Mouse (Mus musculus): ENCODE data around the gene Ift43.

Ift43 gene

DNA sequence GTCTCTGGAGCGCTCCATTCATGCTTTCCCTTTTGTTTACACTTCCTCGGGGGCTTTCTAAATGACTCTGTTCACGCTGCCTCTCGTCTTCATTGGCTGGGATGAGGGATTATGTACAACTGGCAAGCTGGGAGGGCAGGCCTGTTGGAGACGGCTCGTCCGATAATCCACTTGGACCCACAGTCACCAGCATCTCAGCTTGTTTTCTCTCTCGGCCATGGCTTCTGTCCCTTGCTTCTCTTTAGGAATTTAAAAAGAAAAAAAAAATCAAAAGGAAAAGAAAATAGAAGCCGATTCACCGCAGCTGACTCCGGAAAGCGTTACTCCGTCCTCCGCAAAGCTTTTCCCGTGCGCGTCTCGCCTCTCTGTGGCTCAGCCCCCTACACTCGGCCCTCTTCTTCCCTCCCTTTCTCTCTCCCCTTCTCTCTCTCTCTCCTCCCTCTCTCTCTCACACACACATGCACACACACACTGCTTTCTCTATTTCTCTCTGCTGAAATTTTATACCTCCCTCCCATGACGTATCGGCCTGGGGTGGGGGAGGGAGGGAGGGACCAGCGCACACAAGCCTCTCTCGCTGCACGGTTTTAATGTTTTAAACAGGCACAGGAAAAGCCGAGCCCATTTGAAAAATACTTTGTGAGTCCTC, 3.7 kb upstream of the Ift43 start, which contains the start of gene Tgfb3:
Gene Tgfb3, minus strand, starts transcription at position 489 of the 649 bp plus-strand sequence.
- peak; percentile 61 to 65 for DNase-seq

DNA sequence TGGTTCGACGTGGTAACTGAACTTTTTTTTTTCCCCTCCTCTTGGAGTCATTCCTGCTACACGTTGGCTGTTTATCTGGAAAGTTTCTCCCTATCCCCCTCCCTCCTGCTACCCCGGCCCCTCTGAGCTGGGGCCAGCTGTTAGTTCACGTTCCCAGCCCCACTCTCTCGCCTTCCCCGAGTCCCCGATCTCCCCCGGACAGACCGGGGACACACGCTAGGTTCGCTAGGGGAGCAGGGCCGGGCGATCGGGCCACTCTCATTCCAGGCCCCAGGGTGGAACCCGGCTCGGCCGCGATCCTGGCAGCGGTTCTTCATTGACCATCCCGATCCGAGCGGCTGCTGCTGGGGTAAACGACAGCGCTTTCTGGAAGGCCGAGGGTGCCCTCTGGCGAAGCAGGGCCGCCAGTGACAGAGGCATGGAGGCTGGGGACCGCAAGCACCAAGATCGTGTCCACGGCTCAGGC, 3.1 kb upstream of the Ift43 start:
- DNase-seq = peak; percentile 96

DNA sequence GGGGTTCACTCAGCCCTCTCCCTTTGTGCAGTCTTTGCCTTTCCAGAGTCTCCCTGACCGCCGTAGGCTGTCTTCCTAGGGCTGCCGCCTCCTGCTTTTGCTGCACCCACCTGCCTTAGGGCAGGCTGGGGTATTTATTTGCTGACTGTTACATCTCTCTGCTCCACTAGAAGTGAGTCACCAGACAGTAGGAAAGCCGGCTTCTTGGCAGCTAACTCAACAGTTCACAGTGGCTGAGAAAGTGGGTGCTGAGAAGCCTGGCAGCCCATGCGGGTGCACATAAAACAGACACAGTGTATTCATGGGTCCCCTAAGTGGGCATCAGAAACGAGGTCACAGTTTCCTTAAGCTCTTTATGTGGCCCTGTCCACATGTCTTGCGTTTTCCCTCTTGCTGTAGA, 3.5 kb downstream of the Ift43 start:
- peak in 1 of 2 experiments; percentile 57 for DNase-seq

DNA sequence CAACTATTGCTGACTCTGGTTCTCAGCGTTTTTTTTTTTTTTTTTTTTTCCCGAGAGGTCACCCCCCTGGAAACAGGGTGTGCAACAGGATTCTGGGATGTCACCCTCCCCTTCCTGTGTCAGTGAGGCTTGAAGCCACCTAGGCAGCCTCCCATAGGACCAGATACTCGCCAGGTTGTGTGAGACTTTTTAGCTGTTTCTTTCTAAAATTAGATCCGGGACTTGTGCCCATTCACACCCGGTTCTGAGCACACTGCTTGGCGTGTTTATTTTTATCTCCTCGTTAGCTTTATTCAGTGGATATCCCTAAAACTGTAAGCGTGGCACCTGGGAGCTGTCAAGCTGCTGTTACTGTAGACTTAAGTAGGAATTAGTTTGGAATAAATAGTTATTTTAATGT, 4.2 kb downstream of the Ift43 start:
- peak in 1 of 2 experiments; percentile 46 for DNase-seq

DNA sequence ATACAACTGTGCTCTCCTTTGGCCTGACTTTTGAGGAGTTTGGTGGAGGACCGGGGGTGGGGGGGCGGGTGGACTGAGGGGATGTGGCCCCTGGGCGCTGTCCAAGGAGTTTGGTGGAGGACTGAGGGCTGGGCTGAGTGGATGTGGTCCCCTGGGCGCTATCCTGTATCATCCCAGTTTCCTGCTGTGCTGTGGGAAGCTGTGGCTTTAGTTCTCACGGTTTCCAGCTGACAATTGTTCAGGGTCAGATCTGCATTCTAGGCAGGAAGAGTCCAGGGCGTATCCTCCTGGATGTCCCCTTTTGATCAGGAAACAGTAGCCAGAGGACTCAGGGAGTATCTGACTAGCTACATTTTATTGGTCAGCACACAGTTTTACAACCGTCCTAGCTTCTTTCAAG, 5.7 kb downstream of the Ift43 start:
- DNase-seq = no peak

DNA sequence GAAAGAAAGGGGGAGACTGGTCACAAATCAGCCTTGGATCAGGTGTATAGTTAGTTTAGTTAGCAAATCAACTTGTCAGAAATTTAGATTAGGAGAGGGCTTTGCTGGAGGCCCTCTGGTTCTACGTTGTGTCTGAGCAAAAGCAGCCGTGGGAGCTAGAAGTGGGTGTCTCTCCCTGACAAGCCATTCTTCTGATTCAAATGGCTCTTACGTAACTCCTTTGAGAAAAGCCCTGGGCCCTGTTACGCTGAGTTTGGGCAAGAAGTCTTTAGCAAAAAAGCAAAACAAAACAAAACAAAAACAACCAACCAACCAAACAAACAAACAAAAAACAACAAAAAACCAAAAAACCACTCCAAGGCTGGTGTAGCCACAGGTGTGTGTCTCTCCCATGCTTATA, 8.4 kb downstream of the Ift43 start:
- no peak for DNase-seq

DNA sequence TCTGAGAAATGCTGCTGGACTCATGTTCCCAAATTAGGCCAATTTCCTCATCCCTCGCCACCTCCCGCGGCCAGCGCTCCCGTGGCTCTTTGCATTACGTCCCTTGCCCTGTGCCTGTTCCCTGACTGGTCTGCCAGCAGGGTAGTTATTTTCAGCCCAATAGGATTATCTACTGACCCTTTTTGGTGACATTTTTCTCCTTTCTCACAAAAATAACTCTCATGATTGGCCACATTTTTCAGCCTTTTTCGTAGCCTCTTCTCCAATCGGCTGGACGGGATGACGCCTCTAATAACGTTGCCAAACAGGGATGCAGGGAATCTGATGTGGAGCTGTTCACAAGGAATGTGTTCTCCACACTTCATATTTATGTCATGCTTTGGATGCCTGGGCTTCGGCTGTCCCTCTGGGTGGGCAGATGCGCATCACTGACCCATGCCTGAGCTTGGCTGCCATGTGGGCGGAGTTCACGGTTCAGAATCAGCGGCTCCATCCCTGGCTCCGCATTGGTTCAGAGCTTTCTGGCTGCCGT, 9.3 kb downstream of the Ift43 start:
- DNase-seq = peak; percentile 68 to 72

DNA sequence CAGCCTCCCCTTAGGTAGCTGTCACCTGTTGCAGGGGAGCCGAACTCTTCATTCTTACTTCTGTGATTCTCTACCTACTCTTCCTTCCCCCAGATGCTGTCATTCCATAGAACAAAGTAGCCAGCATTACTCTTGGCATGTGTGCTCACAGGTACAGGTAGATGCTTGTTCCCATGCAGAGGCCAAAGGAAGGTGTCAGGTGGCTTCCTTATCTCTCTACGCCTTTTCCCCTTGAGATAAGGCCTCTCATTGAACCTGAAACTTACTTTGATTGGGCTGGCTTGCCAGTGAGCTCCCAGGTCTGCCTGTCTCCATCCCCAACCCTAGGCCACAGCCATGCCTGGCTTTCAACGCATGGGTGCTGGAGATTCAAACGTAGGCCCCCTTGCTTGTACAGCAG, 11.7 kb downstream of the Ift43 start:
- DNase-seq = no peak

DNA sequence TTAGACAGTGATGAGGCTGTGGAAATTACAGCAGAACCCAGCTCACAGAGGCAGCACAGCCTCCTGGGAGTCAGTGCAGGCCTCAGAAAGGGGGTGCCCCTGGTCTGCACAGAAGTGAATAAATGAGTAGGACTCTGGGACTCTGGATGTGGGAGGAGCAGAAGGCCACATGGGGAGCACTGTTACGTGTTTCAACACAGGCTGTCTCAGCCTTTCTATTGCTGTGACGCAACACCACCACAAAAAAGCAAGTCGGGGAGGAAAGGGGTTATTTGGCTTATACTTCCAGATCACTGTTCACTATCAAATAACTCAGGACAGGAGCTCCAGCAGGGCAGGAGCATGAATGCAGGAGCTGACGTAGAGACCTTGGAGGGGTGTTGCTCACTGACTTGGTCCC, 13.5 kb downstream of the Ift43 start:
- no peak for DNase-seq

DNA sequence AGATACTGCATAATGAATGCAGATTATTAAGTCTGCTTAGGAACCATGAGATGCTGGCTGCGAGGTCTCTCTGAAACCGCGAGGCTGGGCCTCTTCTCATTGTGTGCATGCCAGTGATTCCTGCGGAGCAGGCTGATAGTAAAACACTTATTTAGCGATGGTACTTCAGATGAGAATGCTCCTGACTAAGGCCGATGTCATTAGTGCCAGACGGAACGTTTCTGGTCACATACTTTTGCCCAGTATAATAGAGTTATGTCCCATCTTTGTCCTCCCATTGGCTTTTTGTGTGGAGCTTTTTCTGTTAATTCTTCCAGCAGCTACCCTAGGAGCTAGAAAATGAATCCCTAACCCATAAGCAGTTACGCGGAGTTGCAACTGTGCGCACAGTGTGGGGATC, 15.4 kb downstream of the Ift43 start:
- DNase-seq = no peak

DNA sequence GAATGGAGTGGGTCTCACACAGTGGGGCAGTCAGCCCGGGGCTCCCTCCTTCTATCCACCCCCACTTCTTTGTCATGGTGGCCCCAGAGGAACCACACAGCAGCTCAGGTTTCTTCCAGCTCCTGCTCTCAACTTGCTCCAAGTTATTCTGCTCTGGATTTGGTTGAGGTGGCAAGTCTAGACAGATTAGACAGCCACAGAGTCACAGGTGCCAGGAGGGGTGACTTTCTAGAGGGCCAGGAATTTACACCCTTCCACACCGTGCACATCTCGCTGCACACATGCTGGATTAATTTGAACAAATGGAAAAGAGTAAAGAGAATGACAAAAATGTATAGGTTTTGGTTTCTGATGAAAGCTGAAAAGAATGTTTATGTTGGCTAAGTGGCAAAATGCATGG, 18.4 kb downstream of the Ift43 start:
- DNase-seq = no peak

DNA sequence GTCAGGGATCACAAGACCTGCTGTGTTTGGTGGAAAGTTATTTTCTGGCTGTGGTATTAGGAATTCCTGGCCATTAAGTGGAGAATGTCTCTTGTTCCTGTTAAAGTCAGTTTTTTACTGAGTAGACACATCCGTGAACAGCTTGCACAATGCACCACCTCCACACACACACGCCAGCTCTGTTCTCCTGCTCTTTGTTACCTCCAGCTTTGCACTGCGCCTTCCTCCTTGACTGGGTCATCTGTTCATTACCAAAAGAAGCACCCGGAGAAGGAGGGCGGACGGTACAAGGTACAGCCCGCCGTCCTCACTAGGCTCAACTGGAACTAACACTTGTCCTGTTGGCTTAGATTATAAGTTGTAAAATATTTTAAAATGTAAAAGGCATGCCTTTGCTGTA, 20.3 kb downstream of the Ift43 start:
- DNase-seq = no peak

DNA sequence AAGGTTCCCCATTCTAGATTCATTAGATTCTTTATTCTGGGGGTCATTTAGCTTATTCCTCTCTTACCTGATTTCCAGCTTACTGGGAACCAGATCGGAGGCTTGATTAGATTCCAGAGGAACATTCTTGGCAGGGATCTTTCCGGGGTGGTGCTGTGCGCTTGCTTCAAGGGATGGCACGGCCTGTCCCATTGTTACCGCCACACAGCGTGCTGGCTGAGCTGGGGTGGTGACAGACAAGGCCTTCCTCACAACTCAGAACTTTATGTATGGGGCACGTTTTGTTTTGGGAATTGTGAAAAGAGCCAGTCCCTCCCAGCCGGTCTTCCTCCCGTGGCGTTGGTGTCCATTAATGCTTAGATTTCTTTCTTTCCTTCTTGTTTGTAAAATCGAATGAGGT, 21.1 kb downstream of the Ift43 start:
- peak in 1 of 2 experiments; percentile 41 for DNase-seq

DNA sequence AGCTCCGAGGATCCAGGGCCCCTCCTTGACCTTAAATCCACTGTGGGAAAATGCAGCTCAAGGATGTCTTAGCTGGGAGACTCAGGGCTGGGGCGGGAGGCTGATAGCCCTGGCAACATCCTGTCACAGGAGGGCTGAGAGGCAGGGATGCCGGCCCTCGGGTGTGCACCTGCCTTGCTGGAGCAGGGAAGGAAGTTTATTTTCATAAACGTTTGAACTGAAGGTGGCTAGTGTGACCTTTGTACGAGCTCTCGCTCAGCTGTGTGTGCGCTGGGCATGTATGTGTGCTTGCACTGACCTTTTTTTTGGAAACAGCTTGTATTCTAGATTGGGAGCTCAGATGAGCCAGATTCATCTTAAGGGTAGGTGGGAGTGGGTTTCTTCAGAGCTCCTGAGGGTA, 21.5 kb downstream of the Ift43 start:
- DNase-seq = no peak

DNA sequence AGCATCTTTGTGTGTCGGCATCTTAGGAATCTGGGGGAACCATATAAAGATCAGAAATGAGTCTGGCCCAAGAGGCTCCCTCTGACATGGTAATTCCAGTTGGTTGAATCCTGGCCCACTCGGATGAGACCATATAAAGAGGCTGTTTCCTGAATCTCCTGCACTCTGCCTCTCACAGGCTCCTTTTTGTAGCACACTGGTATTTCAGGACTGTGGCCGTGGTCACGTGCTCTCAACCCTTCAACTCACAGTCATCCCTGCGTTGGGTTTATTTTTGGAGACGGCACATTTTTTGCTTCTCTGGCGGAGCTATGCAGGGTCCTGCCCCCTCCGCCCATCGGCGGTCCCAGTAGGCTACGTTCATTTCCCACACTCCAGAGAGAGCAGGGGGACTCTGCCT, 22.0 kb downstream of the Ift43 start:
- DNase-seq = no peak

DNA sequence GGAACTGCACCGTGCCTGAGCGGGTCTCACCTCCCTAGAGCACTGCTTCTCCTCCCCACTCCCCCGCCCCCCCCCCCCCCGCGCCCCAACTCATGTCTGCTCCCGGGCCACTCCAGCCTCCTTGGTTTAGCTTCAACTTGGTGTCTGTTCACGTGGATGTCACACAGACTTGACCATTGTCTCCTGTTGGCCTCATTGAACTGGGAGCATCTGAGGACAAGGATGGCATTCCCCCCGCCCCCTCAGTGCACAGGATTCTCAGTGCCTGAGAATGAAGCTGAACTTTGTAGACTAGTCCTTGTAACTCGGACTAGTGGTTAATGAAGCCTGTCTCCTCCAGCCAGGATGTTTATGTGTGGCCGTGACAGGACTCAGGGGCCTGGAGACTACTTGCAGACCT, 23.2 kb downstream of the Ift43 start:
- DNase-seq = no peak

DNA sequence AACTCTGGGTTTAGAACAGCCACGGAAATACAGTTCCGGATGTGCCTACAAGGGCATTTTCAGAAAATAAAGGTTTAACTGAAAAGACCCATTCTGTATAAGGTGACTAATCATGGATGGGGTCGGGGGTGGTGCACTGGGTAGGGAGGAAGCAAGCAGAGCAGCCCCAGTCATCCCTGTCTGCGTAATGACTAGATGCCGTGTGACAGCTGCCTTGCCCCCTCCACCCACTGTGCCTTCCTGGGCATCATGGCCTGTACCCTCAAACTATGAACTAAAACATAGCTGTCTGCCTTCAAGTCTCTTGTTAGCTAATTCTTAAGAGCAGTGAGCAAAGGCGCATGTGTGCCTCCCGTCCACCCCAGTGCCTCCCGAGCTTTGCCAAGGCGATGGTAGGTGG, 23.7 kb downstream of the Ift43 start:
- DNase-seq = no peak

DNA sequence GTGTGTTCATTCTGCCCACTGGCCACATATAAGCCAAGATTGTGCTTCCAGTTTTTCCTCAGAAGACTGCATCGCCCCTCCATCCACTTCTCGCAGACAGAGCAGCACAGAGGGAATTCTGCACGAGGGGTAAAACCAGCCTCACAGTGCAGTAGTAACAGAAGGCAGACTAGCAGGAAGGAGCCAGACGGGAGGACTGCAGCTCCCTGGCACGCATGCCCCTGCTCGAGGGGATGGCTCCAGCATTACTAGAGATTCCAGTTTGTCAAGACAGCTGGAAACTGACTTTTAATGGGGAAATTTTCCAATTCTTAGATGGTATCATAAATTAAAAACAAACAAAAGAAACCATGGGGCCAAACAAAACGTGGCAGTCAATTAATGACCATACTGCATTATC, 25.3 kb downstream of the Ift43 start:
- peak in 1 of 2 experiments; percentile 47 for DNase-seq

DNA sequence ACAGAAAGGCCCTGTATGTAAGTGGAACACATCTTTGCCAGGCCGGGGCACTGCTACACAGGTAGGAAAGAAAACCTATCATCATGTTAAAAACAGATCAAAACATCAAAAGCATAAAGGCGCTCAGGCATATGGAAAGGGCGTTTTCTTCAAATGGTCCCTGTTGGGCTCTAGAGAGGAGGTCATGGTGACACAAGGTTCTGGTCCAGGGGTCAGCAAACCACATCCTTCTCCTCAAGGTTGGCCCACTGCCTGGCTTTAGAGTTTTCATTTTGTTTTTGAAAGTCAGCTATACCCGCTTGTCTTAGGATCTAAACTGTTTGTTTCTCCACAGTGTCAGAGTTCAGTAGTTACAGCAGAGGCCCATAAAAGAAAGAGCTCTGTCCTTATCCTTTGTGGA, 27.2 kb downstream of the Ift43 start:
- no peak for DNase-seq

DNA sequence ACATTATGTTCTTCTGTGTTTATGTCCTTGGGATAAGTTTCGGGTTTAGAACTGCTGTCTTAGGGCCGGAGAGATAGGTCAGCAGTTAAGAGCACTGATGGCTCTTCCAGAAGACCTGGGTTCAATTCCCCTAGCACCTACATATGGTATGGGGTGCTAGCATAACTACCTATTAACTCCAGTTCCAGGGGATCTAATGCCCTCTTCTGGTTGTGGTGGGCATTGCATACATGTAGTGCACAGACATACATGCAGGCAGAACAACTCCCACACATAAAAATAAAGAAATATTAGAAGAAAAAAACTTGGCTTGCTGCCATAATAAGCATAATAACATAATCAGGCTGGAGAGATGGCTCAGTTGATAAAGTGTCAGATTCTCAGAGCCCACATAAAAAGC, 28.3 kb downstream of the Ift43 start:
- peak in 1 of 2 experiments; percentile 61 for DNase-seq

DNA sequence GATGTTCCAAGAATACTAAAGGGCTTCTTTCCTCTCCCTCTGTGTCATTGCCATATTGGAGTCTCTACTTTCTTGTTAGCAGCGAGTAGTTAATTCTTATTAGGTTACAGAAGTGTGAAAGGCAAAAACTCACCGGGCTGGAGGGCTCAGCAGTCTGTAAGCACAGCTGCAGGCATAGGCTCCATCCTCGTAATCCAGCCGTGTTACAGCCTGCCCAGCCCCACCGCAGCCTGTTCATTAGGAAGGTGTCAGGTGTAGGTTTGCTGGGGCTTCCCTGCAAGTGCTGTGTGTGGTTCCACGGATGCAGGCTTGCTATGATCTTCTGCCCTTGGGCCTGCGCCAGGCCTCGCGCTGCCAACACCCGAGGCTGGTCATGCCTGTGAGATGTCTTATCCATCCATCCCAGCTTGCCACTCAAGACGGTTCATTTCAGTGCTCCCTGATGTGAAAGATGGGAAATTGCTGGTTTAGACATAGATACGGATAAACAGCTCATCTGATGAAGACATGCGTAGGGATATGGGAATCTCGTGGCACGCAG, 34.0 kb downstream of the Ift43 start:
- peak; percentile 55 to 72 for DNase-seq

DNA sequence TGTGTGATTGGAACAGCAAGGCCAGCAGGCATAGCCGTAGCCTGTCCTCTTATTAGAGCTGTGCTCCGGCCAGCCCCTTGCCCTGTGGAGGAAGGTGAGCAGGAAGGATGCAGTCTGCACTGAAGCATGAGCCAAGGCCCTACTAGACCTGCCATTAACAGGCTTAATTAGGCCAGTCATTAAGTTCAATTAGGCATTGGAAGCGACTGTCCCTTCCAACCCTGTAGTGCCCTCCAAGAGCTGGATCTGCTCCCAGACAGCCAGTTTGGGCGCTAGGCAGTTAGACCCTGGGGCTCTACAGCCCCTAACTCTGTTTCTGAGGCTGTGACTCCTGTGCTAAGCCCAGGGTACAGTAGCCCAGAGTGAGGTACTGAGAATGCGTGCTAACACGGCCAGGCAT, 41.7 kb downstream of the Ift43 start:
- DNase-seq = no peak

DNA sequence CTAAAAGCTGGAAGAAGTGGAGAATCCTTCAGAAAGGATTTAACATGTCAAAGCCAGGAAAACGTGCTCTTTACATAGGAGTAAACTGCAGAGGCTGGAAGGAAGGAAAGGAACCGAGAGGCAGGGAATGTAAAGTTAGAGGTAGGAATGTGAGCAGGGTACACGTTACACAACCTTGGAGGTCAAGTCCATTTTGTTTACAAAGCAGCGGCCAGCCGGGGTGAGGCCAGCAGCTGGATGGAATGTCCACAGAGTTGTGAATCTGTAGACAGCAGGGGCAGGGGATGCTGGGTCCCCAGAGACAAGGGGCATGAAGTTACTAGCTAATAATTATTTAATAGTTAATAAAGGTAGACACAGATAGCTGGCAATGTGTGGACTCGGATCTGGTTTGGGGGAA, 45.8 kb downstream of the Ift43 start:
- DNase-seq = no peak

DNA sequence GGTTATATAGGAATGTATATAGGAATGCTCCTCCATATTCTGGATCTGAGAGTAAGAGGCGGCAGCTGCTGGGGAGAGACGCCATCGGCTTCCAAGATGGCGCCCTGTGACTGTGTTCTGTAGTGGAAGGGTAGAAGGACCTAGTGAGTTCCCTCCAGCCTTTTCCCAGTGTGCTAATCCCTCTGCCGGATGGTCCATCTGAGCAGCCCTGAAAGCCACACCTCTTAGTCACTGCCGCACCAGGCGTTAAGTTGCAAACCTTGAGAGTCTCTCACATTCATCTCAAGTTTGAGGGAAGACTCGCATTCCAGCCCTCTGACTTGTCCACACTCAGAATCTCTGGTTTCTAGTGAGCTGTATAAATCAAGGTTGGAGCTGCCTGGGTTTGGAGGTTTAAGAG, 46.7 kb downstream of the Ift43 start:
- DNase-seq = no peak

DNA sequence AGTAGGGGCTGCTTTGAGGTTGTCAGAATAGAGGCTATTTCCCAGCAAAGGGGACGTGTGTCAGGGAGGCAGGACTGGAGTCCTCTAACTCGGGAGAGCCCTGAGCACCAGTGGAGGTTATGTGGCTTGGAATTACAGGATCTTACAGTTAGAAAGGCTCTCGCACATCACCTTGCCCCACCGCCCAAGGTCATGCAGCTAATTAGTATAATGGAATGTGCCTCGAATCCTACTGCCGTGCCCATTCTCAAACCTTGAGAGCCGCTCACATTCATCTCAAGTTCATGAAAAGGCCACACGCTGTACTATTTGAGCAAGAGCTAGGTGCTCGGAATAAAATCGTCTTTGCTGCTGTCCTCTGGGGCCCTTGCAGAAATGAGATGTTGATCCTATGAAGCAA, 47.4 kb downstream of the Ift43 start:
- no peak for DNase-seq

Data from cerebellum, postnatal 25 days (tissue).